Mouse (Mus musculus): ENCODE data around the gene Cmtm6. TPM values are rescaled to one million over a fixed set of nuclear protein-coding genes. Genes with fewer than 3 reads are reported as not detected.

Gene Cmtm6
- total RNA-seq, 1 experiment from 2014 or later: 48.3 TPM

DNA sequence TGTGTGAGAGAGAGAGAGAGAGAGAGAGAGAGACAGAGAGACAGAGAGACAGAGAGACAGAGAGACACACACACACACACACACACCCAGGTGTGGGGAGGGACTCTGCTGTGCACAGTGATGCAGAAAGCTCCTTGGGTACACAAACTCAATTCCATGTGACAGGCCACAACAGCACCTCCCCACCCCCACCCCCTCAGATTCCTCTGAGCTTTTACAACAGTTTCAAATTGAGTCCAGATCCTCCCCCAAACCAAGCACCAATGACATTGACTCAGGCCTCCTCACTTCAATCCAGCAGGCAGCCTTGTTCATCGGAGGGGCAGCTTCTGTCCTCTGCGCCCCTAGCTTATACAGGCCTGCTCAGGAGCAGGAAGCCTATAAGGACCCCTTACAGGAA, 36.6 kb downstream of the Cmtm6 start:
- no peak for ATAC-seq (replicated peaks; ENCODE audit: low read depth, poor library complexity, severe bottlenecking)

DNA sequence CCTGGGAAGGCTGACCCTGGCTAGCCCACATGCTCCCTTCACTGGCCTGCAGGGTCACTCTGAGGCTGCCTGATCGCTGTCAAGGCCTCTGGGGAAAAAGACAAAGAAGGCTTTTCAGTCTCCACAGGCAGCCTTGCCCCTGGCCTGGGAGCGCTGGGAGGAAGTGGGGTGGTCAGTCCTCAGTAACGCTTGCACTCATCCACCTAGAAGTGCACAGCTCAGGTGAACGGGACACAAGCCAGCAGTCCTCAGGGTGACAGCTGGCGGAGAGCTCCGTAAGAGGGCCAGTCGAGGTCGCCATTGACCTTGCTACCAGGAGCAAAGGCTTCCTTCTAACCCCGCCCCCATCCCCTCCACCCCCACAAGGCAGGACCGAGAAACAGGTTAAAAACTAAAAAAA, 37.1 kb downstream of the Cmtm6 start:
- no peak for ATAC-seq (replicated peaks; ENCODE audit: low read depth, poor library complexity, severe bottlenecking)

DNA sequence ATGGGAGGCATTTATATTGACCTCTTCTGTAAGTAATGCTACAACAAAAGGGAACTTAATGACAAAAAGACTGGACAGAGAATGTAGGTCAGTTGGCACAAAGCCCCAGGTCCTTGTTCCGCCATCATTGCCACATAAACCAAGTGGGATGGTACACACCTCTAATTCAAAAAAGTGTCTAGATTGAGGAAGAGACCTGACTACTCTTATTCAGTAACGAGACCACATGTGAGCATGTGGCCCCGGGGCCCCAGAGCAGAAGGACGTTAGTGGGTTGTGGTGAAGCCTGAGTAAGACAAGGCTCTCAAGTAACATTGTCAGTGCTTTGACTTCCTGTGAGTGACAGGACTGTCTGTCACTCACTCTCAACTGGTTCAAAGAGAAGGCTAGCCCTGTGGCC, 39.3 kb downstream of the Cmtm6 start:
- peak; percentile 71 for ATAC-seq (replicated peaks; ENCODE audit: low read depth, poor library complexity, severe bottlenecking)

DNA sequence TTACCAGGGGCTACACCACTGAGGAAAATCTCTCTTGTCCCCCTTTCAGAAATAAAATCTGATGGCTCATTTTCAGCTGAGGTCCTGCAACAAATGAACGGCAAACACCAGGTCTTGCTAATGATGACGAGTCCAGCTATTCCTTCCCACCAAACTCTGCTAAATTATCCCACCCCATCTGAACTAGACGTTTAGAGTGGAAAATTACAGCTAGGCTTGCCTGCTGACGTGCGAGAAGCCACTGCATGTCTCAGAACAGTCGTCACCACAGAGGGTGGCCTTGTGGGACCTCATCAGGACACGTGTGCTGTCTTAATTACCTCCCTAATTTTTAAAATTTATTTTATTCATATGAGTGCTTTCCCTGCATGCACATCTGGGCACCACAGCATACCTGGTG, 40.6 kb downstream of the Cmtm6 start:
- ATAC-seq (replicated peaks; ENCODE audit: low read depth, poor library complexity, severe bottlenecking): no peak

DNA sequence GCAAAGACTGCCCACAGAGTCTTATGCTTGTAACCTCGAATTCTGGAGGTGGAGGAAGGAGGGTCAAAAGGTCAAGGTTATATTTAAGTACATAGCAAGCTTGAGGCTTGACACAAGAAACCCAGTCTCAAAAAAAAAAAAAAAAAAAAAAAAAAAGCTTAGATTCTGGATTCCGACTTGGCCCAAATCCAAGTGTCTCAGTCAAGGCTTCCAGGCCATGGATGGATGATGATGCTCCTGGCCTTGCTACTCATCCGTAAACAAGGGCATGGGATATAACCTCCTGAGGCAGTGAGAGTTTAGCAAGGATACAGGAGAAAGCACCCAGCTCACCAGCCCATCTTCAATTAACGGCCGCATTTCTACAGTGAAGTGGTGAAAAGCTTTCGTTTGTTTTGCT, 43.7 kb downstream of the Cmtm6 start:
- no peak for ATAC-seq (replicated peaks; ENCODE audit: low read depth, poor library complexity, severe bottlenecking)

DNA sequence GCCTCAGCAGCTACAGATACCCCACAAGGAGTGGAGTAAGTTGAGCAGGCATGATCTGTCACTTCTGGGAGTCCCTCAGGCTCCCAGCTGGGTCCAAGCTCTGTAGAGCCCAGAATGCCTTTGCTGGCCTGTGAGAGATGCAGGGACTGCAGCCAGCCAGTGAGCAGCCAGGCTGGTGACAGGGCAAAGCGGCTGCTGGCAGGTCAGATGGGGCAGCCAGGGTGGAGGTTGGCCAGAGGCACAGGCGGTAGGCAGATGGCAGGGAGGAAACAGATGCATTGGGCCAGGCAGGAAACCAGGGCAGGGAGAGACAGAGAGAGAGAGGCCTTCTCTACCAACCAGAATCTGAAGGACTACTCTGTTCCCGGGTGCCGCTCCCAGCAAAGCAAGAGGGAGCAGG, 44.4 kb downstream of the Cmtm6 start:
- ATAC-seq (replicated peaks; ENCODE audit: low read depth, poor library complexity, severe bottlenecking): peak; percentile 65

DNA sequence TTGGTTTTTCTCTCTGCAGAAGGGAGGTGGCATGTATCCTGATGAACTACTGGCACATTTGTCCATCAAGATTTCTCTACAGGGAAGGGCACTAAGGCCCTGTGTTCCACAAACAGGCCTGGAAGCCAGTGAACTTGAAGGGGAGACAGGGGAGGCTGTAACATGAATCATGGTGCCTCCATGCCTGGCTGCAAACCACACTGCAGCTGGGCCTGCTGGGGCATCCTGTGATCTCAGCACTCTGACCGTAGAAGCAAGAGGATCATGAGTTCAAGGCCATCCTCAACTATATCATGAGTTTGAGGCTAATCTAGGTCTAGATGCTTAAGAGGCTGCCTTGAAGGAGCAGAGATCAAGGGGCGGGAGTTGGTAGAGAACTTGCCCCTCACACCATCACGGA, 45.4 kb downstream of the Cmtm6 start:
- ATAC-seq (replicated peaks; ENCODE audit: low read depth, poor library complexity, severe bottlenecking): no peak

DNA sequence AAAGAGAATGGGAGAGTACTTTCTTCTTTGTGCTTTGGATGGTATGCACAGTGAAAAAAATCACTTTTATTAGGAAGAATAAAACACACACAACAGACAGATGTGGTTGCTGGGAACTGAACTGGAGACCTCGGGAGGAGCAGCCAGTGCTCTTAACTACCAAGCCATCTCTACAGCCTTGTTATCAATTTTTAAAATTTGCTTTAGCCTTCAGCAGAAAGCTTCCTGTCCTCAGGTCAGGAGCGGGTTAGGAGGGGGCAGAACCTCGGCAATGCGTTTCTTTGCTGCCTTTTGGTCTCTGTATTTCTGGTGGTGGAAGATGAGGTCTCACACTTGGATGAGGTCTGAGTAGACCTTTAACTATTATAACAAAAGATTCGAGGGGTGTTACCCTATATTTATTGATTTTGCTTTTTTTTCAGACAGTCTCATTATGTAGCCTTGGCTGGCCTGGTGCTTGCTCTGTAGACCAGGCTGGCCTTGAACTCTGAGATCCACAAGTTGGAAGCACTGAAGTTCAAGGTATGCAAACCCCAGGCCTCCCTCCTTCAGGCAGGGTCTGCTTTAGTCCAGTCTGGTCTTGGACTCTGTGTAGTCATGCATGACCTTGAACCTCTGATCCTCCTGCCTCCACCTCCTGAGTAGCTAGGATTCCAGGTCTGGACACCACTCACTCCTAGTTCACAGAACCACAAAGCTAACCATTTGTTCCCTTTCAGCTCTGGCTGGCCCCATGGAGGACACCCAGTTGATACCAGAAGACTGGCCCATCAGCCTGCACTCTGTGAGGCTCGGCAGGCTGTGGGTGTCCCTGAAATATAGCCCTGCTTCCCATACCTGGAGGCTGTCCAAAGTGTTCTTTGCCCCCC, 46.5 kb downstream of the Cmtm6 start:
- peak; percentile 7; the same call in 1 of the 2 replicates for ATAC-seq (replicated peaks; ENCODE audit: low read depth, poor library complexity, severe bottlenecking)

DNA sequence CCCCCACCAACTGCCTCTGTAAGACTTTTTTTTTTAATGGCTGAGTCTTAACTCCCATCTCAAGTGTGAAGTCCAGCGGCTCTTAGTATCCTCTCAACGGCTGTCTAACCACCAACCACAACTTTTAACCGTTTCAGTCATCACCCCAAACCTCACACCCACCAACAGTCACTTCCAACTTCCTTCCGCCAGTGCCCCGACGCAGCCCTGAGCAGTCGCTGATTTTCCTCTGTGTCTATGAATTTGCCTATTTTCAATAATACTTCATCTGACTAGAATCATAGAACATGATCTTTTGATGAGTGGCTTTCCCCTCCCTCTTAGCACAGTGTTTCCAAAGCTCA, 47.1 kb downstream of the Cmtm6 start:
- ATAC-seq (replicated peaks; ENCODE audit: low read depth, poor library complexity, severe bottlenecking): peak; percentile 37

DNA sequence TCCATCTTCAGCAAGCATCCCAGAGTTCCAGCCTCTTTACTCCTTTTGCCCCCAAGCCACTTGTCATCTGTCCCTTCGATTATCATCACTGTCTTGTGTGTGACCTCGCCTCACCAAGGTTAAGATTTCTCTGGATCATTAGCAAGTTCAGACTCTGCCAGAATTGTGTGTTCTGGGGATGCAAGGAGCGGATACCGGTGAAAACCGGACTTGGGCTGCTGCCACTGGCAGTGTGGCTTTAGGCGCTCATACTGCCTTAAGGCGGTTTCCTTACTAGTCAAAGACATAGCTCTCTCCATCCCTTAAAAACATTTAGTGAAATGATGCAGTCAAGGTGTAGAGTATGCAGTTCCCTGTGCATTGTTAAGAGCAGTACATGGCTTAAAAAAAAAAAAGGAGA, 48.0 kb downstream of the Cmtm6 start:
- no peak for ATAC-seq (replicated peaks; ENCODE audit: low read depth, poor library complexity, severe bottlenecking)

DNA sequence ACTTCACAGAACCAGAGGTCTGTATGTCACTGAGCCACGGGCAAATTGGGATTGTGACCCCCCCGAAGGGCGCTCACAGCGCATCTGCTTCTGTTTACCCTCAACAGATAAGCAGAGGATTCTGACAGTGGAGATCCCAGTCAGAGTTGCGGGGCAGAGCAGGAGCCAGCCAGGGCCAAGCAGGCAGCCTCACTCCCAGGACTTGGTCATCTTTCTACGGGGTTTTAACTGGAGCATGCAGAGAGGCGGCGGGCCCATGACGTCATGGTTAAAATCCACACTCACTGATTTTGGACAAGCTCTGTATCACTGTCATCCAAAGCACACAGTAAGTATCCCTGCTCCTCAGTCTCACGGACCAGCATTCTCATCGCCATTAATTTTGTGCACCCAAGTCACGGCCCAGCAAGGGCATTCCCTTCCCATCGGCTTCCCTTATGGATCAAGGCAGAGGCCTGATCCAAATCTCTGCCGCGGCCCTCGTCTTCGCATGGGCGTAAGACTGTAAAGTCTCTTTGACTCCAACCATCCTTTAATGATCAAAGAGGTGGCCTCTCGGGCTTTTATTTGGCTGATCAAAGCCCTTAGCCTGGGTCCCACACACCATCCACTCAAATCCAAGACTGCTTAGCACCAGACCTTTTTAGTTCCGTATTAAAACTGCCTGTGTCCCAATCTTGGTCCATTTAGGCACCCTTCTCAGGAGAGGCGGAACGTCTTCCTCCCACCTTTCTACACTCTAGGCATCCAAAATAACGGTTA, 49.2 kb downstream of the Cmtm6 start:
- ATAC-seq (replicated peaks; ENCODE audit: low read depth, poor library complexity, severe bottlenecking): no peak

DNA sequence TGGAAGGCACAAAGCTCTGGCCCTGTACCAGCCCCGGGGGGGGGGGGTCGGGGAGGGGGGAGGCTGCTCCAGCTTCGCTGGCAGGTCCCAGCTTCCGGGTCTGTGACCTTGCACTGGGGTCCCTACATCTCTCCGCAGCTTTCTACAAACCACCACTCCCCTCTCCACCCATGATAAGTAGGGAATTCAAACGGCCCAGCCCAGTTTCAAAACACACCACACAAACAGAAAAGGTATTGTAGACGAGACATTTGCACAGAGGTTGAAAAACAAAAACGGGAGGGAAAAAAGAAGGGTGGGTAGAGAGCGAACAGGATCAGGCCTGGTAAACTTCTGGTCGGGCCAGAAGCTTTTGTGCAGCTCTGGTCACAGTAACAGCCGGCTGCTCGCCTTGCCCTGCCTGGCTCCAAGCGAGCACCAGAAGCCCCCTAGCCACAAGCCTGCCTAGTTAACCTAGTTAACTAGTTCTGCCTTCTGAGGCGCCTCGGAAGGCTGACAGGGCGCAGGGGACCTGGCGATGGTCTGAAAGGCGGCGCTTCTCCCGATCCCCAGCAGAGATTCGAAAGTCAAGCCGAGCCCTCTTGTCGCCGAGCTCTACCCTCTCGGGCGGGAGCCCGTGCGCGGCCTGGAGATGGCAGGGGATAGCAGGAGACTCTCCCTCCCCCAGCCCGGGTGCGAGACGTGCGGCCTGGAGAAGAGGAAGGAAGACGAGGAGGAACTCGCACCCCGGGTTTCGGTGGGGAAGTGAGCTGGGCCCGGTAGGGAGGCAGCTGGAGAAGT, 50.0 kb downstream of the Cmtm6 start:
- ATAC-seq (replicated peaks; ENCODE audit: low read depth, poor library complexity, severe bottlenecking): peak; percentile 17

DNA sequence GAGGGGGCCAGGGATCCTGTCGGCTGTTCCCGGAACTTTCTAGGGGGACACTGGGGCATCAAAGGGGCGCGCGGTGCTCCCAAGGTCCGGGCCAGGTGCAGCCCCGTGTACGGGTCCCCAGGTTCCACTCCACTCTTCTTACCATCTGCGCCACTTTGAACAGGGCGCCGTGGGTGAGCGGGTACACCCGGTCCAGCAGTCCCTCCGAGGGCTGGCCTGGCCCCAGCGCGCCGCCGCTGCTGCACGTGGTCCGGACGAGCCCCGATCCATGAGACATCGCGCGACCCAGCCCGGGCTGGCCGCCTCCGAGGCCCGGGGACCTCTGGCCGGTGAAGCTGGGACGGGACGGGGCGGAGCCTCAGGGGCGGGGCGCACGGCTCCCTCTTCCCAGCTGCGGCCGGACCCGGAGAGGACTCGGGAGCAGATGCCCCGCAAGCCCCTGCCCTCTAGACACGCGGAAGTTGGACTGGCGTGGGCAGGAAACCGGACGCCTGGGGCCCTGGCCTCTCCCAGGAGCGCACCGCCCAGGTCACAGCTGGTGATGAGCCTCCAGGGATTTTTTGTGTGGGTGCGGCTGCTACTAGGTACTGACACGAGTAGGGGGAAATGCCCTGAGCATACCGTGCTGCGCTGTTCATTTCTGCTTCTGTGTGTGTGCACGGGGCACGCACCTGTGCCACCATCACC, 50.8 kb downstream of the Cmtm6 start, which contains the start of gene Cmtm7:
Gene Cmtm7, minus strand, starts transcription at position 331 of the 687 bp plus-strand sequence.
- ATAC-seq (replicated peaks; ENCODE audit: low read depth, poor library complexity, severe bottlenecking): peak; percentile 60

DNA sequence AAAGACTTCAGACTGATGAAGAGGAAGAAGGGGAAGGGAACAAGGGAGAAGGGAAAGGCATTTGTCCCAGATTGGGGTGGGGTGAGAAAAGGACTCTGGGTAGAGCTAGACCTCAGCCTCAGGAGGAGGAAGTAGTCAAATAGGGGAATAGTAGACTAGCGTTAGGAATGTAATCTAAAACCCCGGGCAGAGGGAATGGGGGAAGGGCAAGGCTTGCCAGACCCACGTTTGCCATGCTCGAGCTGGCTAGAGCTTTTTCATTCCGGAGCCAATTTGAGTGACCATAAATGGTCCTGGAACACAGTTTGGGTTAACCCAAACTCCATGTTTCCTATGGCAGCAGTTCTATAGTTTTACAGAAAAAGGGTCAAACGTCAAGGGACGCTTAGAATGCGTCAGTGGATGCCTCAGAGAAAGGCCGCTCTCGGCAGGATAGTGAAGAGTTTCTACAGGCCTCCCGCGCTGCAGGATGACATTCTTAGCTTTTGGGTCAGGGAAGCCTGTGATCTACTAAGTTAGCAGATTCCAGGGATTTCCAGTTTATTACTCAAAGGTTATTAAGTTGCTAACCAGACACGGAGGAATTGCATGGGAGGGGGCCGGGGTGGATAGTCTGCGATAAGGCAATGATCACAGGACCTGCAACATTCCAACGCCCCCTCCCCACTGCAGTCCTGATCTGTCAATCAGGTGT, 54.7 kb downstream of the Cmtm6 start:
- ATAC-seq (replicated peaks; ENCODE audit: low read depth, poor library complexity, severe bottlenecking): no peak

DNA sequence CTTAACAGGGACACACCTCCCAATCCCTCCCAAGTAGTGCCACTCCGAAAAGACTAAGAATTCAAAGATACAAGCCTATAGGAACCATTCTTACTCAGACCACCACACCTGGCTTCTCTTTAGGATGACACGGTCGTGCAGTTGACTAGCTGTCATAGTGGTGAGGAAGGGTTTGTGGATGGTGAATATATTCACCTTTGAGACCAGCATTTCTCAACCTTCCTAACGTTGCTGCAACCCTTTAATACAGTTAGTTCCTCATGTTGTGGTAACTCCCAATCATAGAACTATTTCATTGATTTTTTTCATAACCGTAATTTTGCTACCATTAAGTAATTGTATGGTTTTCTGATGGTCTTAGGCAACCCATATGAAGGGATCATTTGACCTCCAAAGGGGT, 56.2 kb downstream of the Cmtm6 start:
- no peak for ATAC-seq (replicated peaks; ENCODE audit: low read depth, poor library complexity, severe bottlenecking)

DNA sequence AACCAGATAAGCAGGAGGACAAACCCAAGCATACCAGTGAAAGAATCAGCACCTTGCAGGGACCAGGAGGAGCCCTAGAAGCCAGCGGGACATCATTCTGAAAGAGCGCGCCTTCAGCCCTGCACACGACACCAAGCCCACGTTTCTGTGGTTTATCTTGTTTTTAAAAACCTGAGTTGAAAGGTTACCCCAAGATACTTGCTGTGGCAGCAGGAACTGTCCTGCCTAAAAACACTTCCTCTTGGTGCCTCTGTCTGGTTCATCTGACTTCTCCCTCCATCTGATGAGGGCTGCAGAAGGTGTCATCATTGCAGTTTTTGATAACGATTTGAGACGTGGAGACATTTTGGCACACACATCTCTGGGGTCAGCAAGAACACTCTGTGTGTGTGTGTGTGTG, 56.8 kb downstream of the Cmtm6 start:
- peak; percentile 63 for ATAC-seq (replicated peaks; ENCODE audit: low read depth, poor library complexity, severe bottlenecking)

DNA sequence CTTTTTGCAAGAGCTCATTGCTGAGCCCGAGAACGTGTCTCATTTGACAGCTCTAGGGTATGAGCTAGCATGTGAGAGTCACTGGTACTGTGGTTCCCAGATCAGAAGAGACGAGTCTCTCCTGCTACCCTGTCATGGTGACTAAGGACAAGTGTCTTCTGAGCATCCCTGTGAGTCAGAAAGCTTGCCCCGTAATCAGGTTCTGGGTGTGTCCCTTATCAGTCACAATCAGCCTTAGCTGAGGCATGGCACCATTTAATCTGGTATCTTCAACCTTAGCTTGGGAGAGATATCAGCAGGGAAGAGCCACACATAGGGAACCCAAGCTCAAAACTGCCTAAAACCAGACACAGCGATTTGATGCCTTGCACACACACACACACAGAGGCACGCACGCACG, 57.8 kb downstream of the Cmtm6 start:
- ATAC-seq (replicated peaks; ENCODE audit: low read depth, poor library complexity, severe bottlenecking): 0 out of 2 replicates have a peak, but pooled peaks have one; percentile 4

DNA sequence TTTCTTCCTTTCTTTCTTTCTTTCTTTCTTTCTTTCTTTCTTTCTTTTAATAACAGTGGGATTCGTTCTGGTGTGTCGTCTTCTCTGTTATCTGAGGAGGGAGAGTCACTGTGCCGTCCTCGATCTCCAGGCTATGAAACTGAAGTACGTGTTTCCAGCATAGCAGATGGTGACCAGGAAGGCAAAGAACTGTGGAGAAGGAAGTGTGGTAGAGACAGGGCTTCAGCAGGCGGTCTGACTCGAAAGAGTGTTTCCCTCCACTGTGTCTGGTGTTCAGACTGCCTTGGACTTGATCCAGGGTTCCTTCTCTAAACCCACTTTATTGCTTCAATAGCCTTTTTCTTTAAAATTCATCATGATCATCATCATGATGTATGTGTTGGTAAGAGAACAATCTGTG, 58.6 kb downstream of the Cmtm6 start:
- peak; percentile 28 for ATAC-seq (replicated peaks; ENCODE audit: low read depth, poor library complexity, severe bottlenecking)

DNA sequence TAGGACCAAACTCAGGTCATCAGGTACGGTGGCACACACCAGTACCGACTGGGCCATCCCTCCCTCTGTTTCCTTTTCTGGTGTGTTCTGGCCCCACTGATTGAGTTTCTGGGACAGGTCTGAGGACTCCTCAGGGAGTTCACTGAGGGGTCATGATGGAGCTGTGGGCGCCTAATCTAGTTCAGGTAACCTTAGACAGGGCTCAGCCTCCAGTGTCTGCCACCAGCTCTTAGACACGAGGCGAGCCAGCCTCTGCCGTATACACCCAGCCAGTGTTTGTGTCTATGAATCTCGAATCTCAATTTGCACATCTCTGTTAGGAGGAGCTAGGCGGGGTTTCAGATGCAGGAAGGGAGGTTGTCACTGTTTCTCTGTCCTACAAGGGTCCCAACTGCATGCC, 59.1 kb downstream of the Cmtm6 start:
- ATAC-seq (replicated peaks; ENCODE audit: low read depth, poor library complexity, severe bottlenecking): no peak

Data from common myeloid progenitor, adult 5-6 weeks (primary cell).